Mouse (Mus musculus) spleen, adult 12 weeks (tissue): ENCODE results near the gene Neb.

ENCODE experiments used
- DNase-seq: peaks from one replicate; pipeline ENCODE4 v3.0.0; 2022; ENCODE audit warnings: low spot score

The Neb gene

GRCm38 (mm10) chr2:52374706-52375105 lies 3.6 kb downstream of the Neb start:
- DNase-seq: no peak

DNA sequence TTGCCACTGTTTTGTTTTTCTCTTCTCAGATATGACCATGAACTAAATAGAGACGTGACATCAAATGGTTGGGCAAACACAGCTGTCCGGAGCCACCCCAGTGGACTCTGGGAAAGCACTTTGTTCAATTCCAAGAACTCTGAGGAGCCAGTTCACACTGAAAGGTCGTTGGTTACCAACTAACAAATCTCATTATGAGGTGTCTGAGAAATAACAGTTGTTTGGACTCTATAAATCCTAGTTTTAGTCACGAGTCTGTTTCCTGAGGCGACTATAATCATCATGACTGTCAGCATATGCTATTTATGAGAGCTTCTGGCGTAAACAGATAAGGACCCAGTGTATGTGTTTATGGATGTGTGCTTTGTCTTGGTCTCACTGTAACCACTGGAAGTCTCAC lies 5.8 kb downstream of the Neb start:
- DNase-seq: no peak

DNA sequence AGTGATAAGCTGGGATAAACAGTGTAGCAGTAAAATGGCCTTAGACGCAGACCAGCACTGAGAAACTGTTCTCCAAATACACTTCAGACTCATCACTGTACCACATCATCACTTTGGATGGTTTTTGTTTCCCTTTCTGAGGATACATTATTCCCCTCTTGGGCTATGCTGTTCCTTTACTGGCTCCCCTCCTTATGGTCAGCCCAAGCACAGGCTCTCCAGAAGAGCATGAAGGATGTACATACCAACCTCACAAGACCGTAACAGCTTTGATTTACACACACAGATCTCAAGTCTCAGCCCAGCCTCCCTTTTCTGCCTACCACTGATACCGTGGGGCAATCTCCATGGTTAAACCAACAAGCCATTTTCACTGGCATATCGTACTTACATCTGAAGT lies 6.2 kb downstream of the Neb start:
- no peak for DNase-seq

GRCm38 (mm10) chr2:52371066-52371465 lies 7.2 kb downstream of the Neb start:
- DNase-seq: no peak

DNA sequence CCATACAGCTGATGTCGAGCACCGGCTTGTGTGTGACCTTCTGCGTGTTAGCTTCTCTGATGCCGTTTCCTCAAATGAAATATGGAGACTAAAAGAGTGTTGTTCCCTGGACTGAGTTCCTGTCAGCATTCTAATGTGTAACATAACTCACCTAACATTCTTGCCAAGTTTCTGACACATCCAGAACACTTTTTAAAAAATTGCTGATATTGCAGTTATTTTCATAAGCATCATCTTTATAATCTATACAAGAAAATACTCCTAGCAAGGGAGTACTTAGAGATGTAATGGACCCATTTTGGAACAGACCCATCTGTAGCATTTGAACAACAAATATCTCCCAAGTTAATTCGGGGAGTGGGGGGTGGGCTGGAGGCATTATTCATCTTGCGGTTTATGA lies 8.7 kb downstream of the Neb start:
- no peak for DNase-seq

DNA sequence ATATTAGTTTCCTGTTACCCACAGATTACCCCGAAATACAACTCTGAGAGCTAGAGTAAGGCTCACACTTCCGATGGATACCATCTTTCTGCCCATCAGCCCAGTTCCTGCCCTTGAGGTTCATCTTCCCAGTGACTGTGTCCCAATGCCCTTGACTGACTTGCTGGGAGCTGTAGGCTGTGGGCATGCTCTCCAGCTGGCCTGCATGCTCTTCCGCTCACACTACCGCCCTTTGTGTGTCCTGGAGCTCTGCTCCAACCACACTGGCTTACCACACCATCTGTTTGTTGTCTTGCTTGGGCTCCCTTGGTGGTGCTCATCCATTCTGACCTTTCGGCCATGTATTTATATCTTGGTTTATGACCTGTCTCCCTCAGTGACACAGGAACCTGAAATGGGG lies 10.6 kb downstream of the Neb start:
- DNase-seq: no peak

DNA sequence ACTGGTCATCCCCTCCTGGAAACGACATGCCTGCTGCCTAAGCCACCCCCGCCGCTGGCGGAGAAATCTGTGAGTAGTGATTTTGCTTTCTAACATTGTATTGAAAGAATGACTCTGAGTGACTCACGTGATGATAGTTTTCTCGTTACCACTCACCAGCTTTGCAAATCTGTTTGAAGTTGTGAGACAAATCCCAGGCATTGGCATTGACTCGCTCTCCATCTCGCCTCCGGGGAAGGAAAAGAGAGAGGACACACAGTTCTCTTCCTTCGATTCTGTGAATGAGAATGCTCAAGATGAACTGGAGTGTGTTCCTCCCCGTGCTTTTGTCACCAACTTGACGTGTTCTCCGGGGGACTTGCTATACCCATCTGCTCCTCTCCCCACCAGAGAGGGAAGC lies 11.0 kb downstream of the Neb start:
- DNase-seq: no peak

DNA sequence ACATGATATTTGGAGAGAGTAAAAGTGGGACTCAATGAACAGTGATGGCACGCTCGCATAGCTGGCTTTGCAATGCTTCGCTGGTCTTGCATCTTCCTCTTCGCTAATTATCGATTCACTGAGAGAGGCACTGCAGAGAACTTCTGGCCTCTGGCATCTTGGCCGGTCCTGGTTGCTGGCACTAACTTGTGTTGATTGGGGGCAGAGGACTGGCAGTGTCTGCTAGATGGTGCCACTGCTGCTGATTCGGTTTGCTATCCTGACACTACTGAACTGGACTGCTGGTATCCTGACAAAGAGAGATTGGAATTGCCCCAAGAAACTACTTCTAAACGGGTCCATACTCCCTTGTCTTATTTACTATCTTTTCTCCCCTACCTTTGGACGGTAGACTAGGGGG lies 17.2 kb downstream of the Neb start:
- DNase-seq: no peak

DNA sequence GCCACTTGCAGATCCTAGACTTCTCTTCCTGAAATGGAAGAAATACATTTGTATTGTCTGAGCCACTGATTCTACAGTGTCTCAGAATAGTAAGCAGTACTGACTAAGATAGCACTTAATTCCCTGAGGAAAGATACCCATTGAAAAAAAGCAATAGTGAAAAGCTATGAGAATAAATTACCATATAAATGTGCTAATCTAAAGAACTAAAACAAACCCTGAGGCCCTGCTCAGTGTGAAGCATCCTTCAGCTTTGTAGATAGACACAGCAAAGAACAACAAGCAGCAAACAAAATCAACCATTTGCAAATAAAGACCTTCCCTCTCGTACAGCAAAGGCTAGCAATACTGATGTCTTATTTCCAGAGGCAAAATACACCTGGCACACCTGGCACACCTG lies 18.6 kb downstream of the Neb start:
- DNase-seq: no peak

- DNase-seq: no peak
Observed at GRCm38 (mm10) chr2:52358156-52358555, 20.1 kb downstream of the Neb start.

- no peak for DNase-seq
Observed at GRCm38 (mm10) chr2:52351029-52351428, 27.2 kb downstream of the Neb start.

- DNase-seq: no peak
Observed at GRCm38 (mm10) chr2:52340990-52341389, 37.3 kb downstream of the Neb start.

GRCm38 (mm10) chr2:52335556-52335955 lies 42.7 kb downstream of the Neb start:
- no peak for DNase-seq

GRCm38 (mm10) chr2:52335087-52335486 lies 43.2 kb downstream of the Neb start:
- no peak for DNase-seq

DNA sequence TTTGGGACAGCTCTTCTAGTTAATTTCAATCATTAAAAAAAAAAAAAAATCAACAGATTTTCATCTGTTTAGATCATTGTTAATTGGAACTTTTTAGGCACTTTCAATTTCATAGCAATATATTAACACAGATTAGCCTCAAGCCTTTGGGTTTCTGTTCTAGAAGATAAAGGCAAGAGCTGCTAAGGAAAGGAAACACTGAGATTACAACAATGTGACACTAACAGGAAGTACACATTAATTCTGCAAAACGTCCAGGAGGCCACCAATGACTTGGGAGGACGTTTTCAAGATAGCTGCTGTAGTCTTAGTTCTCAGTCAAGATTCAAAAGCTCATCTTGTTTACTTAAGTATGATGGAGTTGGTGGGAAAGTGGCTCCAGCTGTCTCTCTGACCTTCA lies 44.7 kb downstream of the Neb start:
- no peak for DNase-seq

GRCm38 (mm10) chr2:52331761-52332160 lies 46.5 kb downstream of the Neb start:
- DNase-seq: no peak

DNA sequence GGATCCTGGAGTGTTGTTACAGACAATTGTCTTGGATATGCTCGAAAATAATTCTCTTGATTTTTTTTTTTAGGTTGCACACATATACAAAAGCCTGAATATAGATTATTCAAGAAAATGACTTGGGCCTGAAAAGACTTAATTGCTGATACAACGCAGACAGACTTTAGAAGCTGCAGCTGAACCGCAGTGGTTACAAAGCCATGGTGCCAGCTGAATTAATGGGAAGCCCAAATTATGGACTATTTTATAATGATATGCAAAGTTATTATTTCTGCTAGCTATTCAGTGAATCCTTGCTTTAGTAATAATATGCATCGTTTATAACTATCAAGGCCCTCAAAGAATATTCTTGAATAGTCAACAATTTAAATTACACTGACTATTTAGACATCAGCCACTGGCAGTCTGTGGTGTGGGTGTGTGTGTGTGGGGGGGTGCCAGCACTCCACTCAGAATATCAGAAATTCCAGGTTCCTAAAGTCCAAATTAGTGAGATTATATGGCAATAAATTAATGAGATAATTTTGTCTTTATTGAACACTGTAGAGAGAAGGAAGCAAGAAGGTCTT lies 50.9 kb downstream of the Neb start:
- no peak for DNase-seq

- DNase-seq: no peak
Observed at GRCm38 (mm10) chr2:52321866-52322265, 56.4 kb downstream of the Neb start.

DNA sequence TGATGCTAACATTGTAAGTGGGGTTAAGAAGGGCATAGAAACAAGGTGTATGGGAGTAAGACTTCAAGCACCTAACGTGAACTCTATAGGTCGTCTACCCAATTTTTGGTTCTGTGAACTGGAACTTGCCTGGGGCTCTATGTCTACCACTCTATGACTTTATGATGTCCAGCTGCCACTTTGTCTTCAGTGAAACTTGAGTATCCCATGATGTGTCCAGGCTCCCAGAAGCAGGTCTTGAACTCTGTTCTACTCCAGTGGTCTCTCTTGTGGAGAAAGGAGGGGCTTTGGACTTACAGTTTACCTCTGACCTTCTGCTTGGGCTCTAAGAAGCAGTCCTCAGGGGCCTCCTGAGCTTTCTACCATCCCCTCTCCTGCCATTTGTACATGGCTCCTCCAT lies 58.1 kb downstream of the Neb start:
- DNase-seq: no peak

GRCm38 (mm10) chr2:52319020-52319567 lies 59.2 kb downstream of the Neb start:
- no peak for DNase-seq

- DNase-seq: no peak
Observed at GRCm38 (mm10) chr2:52317471-52317870, 60.8 kb downstream of the Neb start.

DNA sequence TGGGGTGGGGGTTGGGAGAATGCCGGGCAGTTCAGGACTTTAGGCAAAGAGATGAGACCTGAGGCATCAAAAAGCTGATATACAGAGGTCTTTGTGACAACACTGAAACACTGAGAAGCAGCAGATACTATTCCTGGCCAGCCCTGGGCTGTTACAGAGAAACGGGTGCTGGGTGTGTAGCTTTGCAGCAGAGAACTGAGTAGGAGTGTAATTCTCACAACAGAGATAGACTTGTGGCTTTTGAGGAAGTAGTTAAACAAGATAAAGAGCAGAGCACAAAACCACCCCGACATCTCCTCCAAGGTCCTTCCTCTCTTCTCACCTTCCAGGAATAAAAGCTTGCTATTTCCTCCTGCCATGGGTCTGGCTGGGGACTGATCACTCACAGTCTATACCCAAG lies 62.5 kb downstream of the Neb start:
- DNase-seq: no peak

DNA sequence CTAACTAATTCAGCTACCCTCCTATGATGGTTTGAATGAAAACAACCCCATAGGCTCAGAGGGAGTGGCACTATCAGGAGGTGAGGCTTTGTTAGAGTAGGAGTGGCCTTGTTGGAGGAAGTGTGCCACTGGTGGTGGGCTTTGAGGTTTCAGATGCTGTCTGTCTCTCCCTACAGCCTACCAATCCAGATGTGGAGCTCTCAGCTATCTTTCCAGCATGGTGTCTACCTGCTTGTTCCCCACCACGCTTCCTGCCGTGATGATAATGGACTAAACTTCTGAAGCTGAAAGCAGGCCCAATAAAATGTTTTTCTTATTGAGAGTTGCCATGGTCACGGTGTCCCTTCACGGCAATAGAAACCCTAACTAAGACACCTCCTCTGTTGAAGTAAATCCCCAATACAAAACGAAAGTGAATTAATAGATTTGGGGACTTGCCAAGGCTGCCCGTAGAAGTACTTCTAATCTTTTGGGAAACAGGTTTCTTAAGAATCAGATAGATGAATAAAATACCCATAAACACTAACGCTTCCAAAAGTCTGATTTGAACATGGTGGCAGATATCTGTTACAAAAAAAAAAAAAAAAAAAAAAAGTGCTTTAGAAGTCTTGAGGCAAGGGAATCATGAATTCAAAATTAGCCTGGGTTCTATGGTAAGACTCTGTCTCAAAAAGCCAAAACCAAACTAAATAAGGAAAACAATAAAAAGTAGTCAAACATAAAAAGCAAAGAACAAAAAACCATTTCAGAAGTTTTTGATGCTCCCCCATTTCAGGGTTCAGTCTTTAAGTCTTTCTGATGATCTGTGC lies 63.1 kb downstream of the Neb start:
- DNase-seq: no peak

DNA sequence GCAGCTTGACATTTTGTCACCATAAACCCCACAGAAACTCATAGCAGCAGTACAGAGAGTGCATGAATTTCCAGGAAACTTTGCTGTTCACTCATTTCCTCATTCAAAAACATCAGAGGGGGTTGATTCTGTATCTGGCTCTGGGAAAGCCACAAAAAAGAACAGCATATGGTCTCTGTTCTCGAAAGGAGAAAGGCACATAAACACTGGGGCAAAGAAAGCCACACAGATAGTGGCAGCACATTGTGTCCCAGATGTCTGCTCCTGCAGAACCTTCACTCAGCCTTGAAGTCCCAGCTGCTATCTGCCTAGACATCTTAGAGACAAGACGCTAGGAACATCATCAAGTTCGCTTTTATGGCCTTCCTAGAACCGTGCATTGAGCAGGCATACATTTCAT lies 67.5 kb downstream of the Neb start:
- DNase-seq: no peak
